Mouse (Mus musculus) Muller cell, postnatal 12 days (primary cell): Measurements from ENCODE around the gene Foxk2.
"Not testable (repeated sequence)": the region's sequence is repeated elsewhere in the genome, so short reads cannot be mapped to it uniquely, and the experiment has no call there.

Experiments used
- DNase-seq: peaks from one replicate; pipeline ENCODE4 v3.0.0-alpha.2; 2015; ENCODE audit errors: inconsistent ontology term

Foxk2 gene

DNA sequence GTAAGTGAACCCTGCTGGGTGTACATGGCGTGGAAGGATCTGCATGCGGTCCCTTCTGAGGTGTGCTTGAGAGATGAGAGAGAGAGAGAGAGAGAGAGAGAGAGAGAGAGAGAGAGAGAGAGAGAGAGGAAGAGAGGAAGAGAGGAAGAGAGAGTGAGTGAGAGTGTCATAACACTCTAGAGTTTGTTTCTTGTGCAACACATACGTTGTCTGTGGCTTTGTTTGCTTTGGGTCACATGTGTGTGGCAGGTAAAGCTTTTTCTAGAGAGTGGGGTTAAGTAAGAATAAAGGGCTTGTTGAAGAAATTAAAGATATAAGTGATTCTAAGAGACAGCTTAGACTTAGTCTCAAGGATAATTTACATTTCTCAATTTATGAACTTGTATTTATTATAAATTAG is 18.2 kb downstream of the Foxk2 start:
- no peak for DNase-seq

DNA sequence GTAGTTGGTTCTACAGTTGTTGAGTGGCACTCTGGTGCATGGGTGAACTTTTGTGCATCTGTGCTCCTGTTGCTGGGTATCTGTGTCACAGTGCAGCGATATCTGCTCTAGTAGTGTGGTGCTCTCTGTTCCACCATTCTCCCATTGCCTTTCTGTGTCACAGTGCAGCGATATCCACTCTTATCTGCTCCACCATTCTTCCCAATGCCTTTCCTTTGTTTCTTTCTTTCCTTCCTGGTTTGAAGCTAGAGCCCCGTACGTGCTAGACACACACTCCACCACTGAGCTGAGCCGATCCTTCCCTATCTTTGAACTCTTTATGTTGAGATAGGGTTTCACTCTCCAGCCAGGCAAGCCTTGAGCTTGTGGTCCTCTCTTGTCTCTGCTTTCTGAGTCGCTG is 23.1 kb downstream of the Foxk2 start:
- no peak for DNase-seq

GRCm38 (mm10) chr11:121289859-121290258 is 30.1 kb downstream of the Foxk2 start:
- no peak for DNase-seq

DNA sequence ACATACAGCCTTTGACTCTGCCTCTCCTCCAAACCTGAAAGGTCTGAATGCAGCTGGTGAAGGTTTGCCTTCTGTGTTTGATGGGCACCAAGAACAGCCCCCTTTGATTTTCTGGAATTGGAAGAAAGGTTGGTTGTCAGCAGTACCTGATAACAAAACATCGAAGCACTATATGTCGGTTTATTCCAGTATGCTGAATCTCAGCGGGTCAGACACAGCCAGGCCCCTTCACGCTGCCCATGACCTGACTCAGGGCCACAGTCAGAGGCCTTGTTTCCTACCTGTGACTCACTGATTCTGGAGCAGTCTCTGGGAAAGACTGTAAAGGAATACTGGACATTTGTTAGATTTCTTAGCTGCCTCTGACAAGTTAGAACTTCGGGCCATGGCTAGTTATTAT is 35.0 kb downstream of the Foxk2 start:
- DNase-seq, result no peak

DNA sequence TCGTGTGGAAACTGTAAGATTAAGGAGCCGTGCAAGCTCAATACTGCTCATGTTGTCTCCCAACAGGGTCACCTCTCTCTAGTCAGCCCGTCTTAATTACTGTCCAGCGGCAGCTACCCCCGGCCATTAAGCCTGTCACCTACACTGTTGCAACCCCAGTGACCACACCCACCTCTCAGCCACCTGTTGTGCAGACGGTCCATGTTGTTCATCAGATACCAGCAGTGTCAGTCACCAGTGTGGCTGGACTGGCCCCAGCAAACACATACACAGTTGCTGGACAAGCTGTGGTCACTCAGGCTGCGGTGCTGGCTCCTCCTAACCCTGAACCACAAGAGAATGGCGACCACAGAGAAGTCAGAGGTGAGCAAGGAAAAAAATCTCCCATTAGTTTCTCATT is 38.7 kb downstream of the Foxk2 start:
- no peak for DNase-seq

GRCm38 (mm10) chr11:121300265-121300664 is 40.5 kb downstream of the Foxk2 start:
- DNase-seq, result no peak

DNA sequence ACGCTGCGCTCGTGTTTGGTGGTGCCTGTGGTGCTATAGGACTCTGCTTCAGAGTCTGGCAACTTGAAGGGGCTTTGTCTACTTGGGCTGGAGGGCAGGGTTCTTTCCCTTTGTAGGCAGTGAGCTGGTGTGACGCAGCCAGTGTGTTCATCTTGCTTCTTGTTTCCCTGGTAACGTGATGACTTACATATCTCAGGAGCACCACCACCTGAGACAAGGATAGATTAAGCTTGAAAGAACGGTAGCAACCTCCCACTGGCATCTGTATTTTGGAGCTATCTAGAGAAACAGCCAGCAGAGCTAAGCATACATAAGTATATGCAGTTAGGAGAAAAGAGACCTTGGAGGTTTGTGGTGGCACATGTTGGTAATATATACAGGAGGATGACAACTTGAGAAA is 45.6 kb downstream of the Foxk2 start:
- DNase-seq, result no peak

DNA sequence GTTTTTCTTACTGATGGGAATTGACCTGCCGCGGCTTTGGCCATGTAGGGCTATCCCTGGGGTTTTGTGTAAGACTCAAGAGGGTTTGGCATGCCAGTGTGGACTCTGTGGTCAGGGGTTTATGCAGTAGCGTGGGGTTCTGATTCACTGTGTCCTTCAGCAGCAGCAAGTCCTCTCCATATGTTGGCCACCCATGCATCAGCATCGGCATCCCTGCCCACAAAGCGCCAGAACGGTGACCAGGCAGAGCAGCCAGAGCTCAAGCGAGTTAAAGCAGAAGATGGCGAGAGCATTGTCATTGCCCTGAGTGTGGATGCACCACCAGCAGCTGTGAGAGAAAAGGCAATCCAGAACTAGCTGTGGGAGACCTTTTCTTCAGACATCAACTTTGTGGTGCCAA is 46.8 kb downstream of the Foxk2 start:
- DNase-seq, result no peak

GRCm38 (mm10) chr11:121307712-121308111 is 47.9 kb downstream of the Foxk2 start:
- DNase-seq, result not testable (repeated sequence)

DNA sequence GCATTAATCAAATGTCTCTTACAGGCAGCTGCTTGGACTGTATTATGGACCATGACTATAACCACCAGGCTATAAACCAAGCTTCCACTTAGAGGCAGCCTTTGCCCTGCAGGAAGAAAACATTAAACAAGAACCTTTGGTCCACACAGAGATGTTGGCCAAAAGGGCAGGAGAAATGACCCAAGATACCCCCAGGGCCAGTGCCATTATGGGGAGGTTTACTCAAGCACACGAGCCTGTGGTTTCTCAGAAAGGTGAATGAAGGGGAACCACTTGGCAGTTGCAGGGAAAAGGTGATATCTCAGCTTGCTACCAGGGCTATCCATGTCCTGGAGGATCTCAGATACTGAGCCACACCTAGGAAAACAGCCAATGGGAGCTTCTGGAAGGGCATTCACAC is 66.2 kb downstream of the Foxk2 start:
- no peak for DNase-seq

DNA sequence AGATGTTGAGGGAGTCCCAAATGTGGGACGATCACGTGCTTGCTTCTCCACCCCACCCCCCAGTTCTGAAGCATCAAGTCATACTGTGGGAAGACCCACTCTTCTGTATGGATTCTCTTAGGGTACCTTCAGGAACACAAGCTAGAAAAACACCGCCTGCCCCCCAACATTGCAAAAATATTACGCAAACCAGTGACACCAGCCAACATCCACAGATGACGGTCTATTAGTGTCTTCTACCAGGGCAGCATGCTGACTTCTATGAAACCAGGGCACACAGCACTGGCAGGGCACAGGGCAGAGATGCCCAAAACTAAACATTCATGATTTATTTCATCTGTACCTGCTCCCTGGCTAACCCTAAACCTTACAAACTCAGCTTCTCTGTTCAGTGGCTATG is 66.9 kb downstream of the Foxk2 start:
- no peak for DNase-seq

DNA sequence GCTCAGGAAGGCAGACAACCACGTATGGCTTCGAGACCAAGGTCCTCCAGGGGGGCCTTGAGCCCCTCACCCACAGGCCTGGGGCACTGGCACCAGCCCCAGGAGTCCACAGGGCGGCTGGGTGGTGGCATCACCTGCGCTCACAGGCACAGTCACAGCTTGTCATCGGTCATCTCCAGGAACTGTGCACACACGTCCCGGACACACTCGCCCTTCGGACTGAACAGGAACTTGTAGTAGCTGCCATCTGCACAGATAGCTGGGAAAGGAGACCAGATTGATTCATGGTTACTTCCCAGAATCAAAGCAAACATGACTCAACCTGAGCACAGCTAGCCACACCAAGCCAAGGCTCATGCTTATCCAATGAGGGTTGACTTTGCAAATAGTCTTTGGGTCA is 68.4 kb downstream of the Foxk2 start:
- DNase-seq, result no peak

- DNase-seq, result no peak
Measured at GRCm38 (mm10) chr11:121328619-121329018, 68.8 kb downstream of the Foxk2 start.

GRCm38 (mm10) chr11:121331641-121332040 is 71.9 kb downstream of the Foxk2 start:
- no peak for DNase-seq

DNA sequence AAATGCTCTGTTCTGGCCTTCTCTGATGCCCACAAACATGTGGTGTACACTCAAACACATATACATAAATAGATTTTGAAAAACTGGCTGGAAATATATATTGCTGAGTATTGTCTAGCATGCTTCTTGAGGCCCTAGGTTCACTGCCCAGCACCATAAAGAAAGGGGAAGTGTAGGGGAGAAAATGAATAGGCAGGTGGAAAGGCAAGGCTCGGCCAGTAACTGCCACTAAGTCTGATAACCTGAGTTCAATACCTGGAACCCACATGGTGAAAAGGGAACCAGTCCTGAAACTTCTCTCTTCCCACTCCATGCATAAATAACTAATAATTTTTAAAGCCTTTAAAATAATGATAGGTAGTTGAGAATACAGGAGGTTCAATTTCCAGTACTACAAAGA is 79.9 kb downstream of the Foxk2 start:
- no peak for DNase-seq

GRCm38 (mm10) chr11:121340287-121340686 is 80.5 kb downstream of the Foxk2 start:
- no peak for DNase-seq

GRCm38 (mm10) chr11:121342423-121342822 is 82.6 kb downstream of the Foxk2 start:
- DNase-seq, result not testable (repeated sequence)

DNA sequence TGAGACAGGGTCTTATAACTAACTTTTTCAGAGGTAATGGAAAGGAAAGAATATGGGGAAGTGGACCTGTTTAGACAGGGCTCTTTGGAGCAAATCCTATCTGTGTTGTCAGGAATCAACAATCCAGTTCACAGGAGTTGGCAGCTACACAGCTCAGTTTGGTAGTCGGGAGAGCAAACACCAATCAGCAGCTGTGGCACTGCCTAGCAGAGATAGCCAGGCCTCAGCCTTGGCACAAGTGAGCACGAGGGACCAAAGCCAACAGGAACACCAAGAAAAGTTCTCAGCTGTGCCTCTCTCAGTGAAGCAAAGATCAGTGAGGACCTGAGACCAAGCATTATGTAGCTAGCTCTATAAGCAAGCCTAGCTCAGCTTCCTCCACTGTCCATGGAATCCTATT is 87.2 kb downstream of the Foxk2 start:
- no peak for DNase-seq

GRCm38 (mm10) chr11:121348166-121348565 is 88.4 kb downstream of the Foxk2 start:
- no peak for DNase-seq

GRCm38 (mm10) chr11:121348727-121349126 is 88.9 kb downstream of the Foxk2 start:
- not testable (repeated sequence) for DNase-seq

GRCm38 (mm10) chr11:121353326-121354090 is 93.7 kb downstream of the Foxk2 start:
- no peak for DNase-seq

DNA sequence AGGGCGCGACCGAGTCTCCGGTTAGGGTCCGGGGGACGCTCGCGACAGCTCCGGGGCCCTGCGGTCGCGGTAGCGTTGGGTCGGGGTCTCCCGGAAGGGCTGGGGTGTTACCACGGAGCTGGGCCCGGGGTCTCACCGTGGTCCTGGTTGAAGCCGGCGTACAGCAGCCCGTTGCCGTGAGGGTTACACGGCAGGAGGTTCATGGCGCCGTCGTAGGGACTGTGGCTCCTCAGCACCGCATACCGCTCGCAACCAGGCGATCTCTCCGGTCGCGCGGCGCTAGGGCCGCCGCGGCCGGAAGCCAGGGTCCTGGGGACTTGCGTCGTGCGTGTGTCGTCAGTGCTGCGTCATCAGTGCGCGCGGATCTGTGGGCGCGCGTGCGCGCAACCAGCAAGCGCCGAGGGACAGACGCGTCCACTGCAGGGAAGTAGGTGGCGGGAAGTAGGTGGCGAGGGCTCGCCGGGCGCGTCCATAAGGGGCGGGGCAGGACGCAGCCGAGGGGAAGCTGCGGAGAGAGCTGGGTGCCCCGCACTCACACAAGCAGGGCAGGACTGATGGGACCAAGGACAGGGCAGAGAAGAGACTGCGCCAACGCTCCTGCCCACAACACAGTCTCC is 94.4 kb downstream of the Foxk2 start, which contains the start of gene Wdr45b:
TSS of gene Wdr45b (minus strand) at position 355 of the 617 bp plus-strand sequence.
- DNase-seq, result peak; percentile 99
